Mouse (Mus musculus): Measurements from ENCODE around the gene Dda1. TPM values are rescaled to one million over a fixed set of nuclear protein-coding genes. Genes with fewer than 3 reads are reported as not detected.

Dda1 gene
- total and polyA plus RNA-seq, 3 experiments = 30.4 to 51.8 (median 31.8) TPM

DNA sequence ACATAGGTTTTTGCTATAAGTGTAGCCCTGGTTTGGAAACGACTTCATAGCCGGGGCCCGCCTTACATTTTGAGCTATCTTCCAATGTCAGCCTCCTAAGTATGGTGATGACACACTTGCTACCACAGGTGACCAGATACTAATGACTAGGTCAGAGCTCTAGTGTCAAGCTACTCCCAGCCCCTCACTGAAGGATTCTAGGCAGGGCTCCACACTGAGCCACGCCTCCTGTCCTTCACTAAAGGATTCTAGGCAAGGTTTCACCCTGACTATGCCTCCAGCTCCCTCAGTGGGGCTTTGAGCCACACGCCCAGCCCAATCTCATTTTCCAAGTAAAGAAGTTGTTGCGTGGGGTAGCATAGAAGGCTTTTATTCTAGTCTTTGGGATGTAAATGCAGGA lies 8.3 kb upstream of the Dda1 start:
- Histone ChIP-seq H3K27ac (no peak overlapping the region), H3K4me1 (ENCODE audit: control insufficient read depth, insufficient read depth, low read length) (peaks cover 8% of the 10 kb centered on the region), H3K79me2 (replicated peaks; ENCODE audit: control insufficient read depth, insufficient read depth, low read length) (no peaks in the 10 kb centered on the region), H3K36me3 (ENCODE audit: control insufficient read depth, insufficient read depth, low read length) (no peaks in the 10 kb centered on the region), H3K27me3 (ENCODE audit: control insufficient read depth, insufficient read depth, low read length) (no peaks in the 10 kb centered on the region), H3K9ac (ENCODE audit: low read depth, low read length) (no peak overlapping the region), H3K4me3 (no peak overlapping the region)
- 95% methylated on average over 6 of the region's 6 CpGs for WGBS
- no peak for TF ChIP-seq EP300 (IDR thresholded peaks at IDR 0.05; ENCODE audit: insufficient read depth, low read depth, low read length)
- TF ChIP-seq POLR2A (IDR thresholded peaks at IDR 0.05; ENCODE audit: insufficient read depth, low read depth, low read length) = no peak
- TF ChIP-seq CTCF (IDR thresholded peaks at IDR 0.05) = no peak
- intact Hi-C loops (cut with DNase I) = loop anchor here (5.0 kb wide), 2 partner anchors 78 to 132 kb away; partner anchors contain the start of genes Nr2f6 and Pgls
- DNase-seq = no peak

DNA sequence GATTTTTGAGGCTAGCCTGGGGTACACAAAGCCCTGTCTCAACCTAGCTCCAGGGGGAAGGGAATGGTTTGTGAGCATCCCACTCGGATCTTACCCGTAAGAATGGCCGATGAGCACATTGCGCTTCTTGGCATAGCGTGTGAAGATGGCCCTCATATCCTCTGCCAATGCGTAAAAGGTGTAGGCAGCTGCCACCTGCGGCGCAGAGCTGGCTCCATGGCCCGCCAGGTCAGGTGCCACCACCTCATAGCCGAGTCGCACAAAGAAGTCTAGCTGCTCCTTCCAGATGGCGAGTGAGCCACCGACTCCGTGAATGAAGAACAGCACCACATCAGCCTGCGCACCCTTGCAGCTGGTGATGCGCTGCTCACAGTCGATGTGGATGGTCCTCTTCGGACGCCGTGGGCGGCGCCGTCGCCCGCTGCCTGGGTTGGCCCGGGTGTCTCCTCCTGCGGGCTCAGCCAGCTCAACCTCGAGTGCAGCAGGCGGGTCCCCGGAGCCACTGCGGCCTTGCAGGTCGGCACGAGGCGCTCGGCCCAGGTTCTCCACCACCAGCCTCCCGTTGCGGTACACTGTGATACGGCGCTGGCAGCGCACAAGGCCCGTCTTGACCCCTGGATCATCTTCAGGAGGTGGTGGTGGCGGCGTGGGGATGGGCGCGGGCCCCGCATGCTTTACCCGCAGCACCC lies 7.7 kb upstream of the Dda1 start:
- no peak overlapping the region for H3K9ac ChIP-seq (ENCODE audit: low read depth, low read length)
- H3K4me1 ChIP-seq (ENCODE audit: control insufficient read depth, insufficient read depth, low read length) = peaks cover 8% of the 10 kb centered on the region
- no peak overlapping the region for H3K27ac ChIP-seq
- no peaks in the 10 kb centered on the region for H3K36me3 ChIP-seq (ENCODE audit: control insufficient read depth, insufficient read depth, low read length)
- no peak for TF ChIP-seq POLR2A (IDR thresholded peaks at IDR 0.05; ENCODE audit: insufficient read depth, low read depth, low read length)
- no peak for TF ChIP-seq EP300 (IDR thresholded peaks at IDR 0.05; ENCODE audit: insufficient read depth, low read depth, low read length)
- TF ChIP-seq CTCF (IDR thresholded peaks at IDR 0.05) = no peak
- H3K27me3 ChIP-seq (ENCODE audit: control insufficient read depth, insufficient read depth, low read length) = no peaks in the 10 kb centered on the region
- H3K4me3 ChIP-seq = no peak overlapping the region
- intact Hi-C loops (cut with DNase I) = loop anchor here (5.0 kb wide), 2 partner anchors 79 to 131 kb away; partner anchors contain the start of genes Nr2f6 and Pgls
- WGBS = 87% methylated on average over 47 of the region's 47 CpGs
- no peaks in the 10 kb centered on the region for H3K79me2 ChIP-seq (replicated peaks; ENCODE audit: control insufficient read depth, insufficient read depth, low read length)
- DNase-seq = no peak

DNA sequence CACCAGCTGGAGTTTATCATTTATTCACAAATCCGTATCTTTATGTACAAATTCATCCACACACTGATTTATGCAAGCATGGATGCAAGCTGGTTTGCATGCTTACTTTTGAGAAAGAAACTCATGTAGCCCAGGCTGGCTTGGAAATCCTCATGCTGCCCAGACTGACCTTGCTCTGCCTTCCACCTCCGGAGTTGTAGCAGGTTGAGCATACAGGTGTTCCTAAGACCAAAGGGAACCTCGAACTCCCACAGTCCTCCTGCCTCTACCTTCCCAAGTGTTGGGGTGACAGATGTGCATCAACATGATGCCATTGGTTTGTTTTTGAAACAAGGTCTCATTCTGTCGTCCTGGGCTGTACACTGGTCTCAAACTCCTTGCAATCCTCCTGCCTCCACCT lies 6.8 kb upstream of the Dda1 start:
- peaks cover 8% of the 10 kb centered on the region for H3K4me1 ChIP-seq (ENCODE audit: control insufficient read depth, insufficient read depth, low read length)
- H3K27me3 ChIP-seq (ENCODE audit: control insufficient read depth, insufficient read depth, low read length) = no peaks in the 10 kb centered on the region
- intact Hi-C loops (cut with DNase I) = loop anchor here (5.0 kb wide), 2 partner anchors 80 to 130 kb away; partner anchors contain the start of genes Nr2f6 and Pgls
- no peak overlapping the region for H3K4me3 ChIP-seq
- no peak overlapping the region for H3K9ac ChIP-seq (ENCODE audit: low read depth, low read length)
- H3K27ac ChIP-seq = no peak overlapping the region
- 81% methylated on average over 4 of the region's 4 CpGs for WGBS
- no peak for DNase-seq
- H3K79me2 ChIP-seq (replicated peaks; ENCODE audit: control insufficient read depth, insufficient read depth, low read length) = no peaks in the 10 kb centered on the region
- no peak for TF ChIP-seq CTCF (IDR thresholded peaks at IDR 0.05)
- TF ChIP-seq POLR2A (IDR thresholded peaks at IDR 0.05; ENCODE audit: insufficient read depth, low read depth, low read length) = no peak
- TF ChIP-seq EP300 (IDR thresholded peaks at IDR 0.05; ENCODE audit: insufficient read depth, low read depth, low read length) = no peak
- H3K36me3 ChIP-seq (ENCODE audit: control insufficient read depth, insufficient read depth, low read length) = no peaks in the 10 kb centered on the region

GRCm38 (mm10) chr8:71462786-71463185 lies 6.2 kb upstream of the Dda1 start:
- Histone ChIP-seq H3K27ac (peak overlapping the region; percentile 87; the same call in 1 of the 2 replicates), H3K79me2 (replicated peaks; ENCODE audit: control insufficient read depth, insufficient read depth, low read length) (no peaks in the 10 kb centered on the region), H3K9ac (ENCODE audit: low read depth, low read length) (peak overlapping the region; percentile 82), H3K4me1 (ENCODE audit: control insufficient read depth, insufficient read depth, low read length) (peaks cover 8% of the 10 kb centered on the region), H3K4me3 (peak overlapping the region; percentile 73), H3K36me3 (ENCODE audit: control insufficient read depth, insufficient read depth, low read length) (no peaks in the 10 kb centered on the region), H3K27me3 (ENCODE audit: control insufficient read depth, insufficient read depth, low read length) (no peaks in the 10 kb centered on the region)
- WGBS = 10% methylated on average over 16 of the region's 16 CpGs
- peak; percentile 57 to 65 for DNase-seq
- intact Hi-C loops (cut with DNase I) = loop anchor here (1.0 to 5.0 kb wide), 3 partner anchors 21 to 130 kb away; partner anchors contain the start of genes Nr2f6 and Pgls
- TF ChIP-seq POLR2A (IDR thresholded peaks at IDR 0.05; ENCODE audit: insufficient read depth, low read depth, low read length) (0 out of 2 replicates have a peak, but pooled peaks have one; percentile 11), EP300 (IDR thresholded peaks at IDR 0.05; ENCODE audit: insufficient read depth, low read depth, low read length) (no peak)

- H3K27ac ChIP-seq = peak within 1 kb of the TSS; percentile 87
- no peaks in the 10 kb centered on the region for H3K79me2 ChIP-seq (replicated peaks; ENCODE audit: control insufficient read depth, insufficient read depth, low read length)
- peaks cover 8% of the 10 kb centered on the region for H3K4me1 ChIP-seq (ENCODE audit: control insufficient read depth, insufficient read depth, low read length)
- peak; percentile 68 for TF ChIP-seq POLR2A (IDR thresholded peaks at IDR 0.05; ENCODE audit: insufficient read depth, low read depth, low read length)
- TF ChIP-seq EP300 (IDR thresholded peaks at IDR 0.05; ENCODE audit: insufficient read depth, low read depth, low read length) = 0 out of 2 replicates have a peak, but pooled peaks have one; percentile 34
- TF ChIP-seq CTCF (IDR thresholded peaks at IDR 0.05) = no peak
- peak within 1 kb of the TSS; percentile 82 for H3K9ac ChIP-seq (ENCODE audit: low read depth, low read length)
- no peaks in the 10 kb centered on the region for H3K36me3 ChIP-seq (ENCODE audit: control insufficient read depth, insufficient read depth, low read length)
- no peaks in the 10 kb centered on the region for H3K27me3 ChIP-seq (ENCODE audit: control insufficient read depth, insufficient read depth, low read length)
- intact Hi-C loops (cut with DNase I) = loop anchor here (1.0 to 5.0 kb wide), 3 partner anchors 22 to 129 kb away; partner anchors contain the start of genes Nr2f6 and Pgls
- peak within 1 kb of the TSS; percentile 73 for H3K4me3 ChIP-seq
- under 1% methylated on average over 55 of the region's 55 CpGs for WGBS
- peak; percentile 98 to 99 for DNase-seq
Observed at GRCm38 (mm10) chr8:71463188-71464033, 5.6 kb upstream of the Dda1 start, which contains the start of gene Abhd8. TSS of gene Abhd8 (minus strand) at chr8:71463655.
